Mouse (Mus musculus): ENCODE measurements around the gene Gm5890.
"Not testable (repeated sequence)": the region's sequence is repeated elsewhere in the genome, so short reads cannot be mapped to it uniquely, and the experiment has no call there.

The Gm5890 gene

GRCm38 (mm10) chr7:20262734-20263133, at the start of gene Gm5890:
Gene Gm5890 (minus strand): TSS chr7:20262834.
- DNase-seq: not testable (repeated sequence)

GRCm38 (mm10) chr7:20233728-20234127, 28.9 kb downstream of the Gm5890 start, which contains the start of gene Gm4498:
Gene Gm4498 (minus strand): TSS chr7:20233828.
- not testable (repeated sequence) for DNase-seq
